Mouse (Mus musculus): Measurements from ENCODE around the gene Gys1. TPM values are rescaled to one million over a fixed set of nuclear protein-coding genes. Genes with fewer than 3 reads are reported as not detected.
"Not testable (repeated sequence)": the region's sequence is repeated elsewhere in the genome, so short reads cannot be mapped to it uniquely, and the experiment has no call there.

The Gys1 gene
- polyA plus RNA-seq, 2 experiments, result 2.8 to 3.2 TPM

DNA sequence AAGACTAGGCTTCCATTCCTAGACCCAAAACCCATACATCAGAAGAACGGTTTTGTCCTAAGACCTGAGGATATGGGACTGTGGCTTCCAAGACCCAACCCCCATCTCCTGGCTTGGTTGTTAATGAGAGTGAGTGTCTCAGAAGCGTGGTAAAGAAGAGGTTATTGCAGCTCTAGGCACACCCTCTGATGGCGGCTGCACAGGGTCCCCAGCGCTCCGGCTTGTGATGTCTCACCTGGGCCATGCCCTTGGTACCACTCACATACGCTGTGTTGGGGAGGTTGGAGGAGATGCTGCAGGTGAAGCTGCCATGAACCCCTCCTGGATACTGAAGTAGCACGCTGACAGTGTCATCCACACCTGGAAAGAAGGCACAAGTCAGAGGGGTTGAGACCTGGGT lies 44.1 kb downstream of the Gys1 start:
- no peak for TF ChIP-seq CTCF (IDR thresholded peaks at IDR 0.05; ENCODE audit: low read depth)
- TF ChIP-seq EP300 (IDR thresholded peaks at IDR 0.05; ENCODE audit: low read depth), result no peak
- 87% methylated on average over 7 of the region's 7 CpGs for WGBS (ENCODE audit: insufficient replicate concordance)
- H3K9ac ChIP-seq (replicated peaks), result no peak overlapping the region
- no peak overlapping the region for H3K4me2 ChIP-seq (ENCODE audit: low read depth)
- ATAC-seq (ENCODE audit: insufficient read depth) (no peak), DNase-seq (ENCODE audit: low read depth in 3 of 3, low spot score in 3 of 3) (no peak)
- no peak overlapping the region for H3K4me3 ChIP-seq (ENCODE audit: insufficient read depth in 1 of 2, low read depth in 2 of 2, low read length in 2 of 2)
- no peaks in the 10 kb centered on the region for H3K27me3 ChIP-seq (ENCODE audit: control insufficient read depth, insufficient read depth, low read length)
- no peaks in the 10 kb centered on the region for H3K36me3 ChIP-seq (replicated peaks; ENCODE audit: control insufficient read depth, insufficient read depth, low read depth)
- H3K9me3 ChIP-seq (ENCODE audit: control insufficient read depth, low read length), result no peaks in the 10 kb centered on the region
- H3K4me1 ChIP-seq (replicated peaks; ENCODE audit: control insufficient read depth in 2 of 2, insufficient read depth in 2 of 2, low read length in 1 of 2), result peaks cover 10 to 22% of the 10 kb centered on the region in 2 experiments
- H3K27ac ChIP-seq, result no peak overlapping the region

DNA sequence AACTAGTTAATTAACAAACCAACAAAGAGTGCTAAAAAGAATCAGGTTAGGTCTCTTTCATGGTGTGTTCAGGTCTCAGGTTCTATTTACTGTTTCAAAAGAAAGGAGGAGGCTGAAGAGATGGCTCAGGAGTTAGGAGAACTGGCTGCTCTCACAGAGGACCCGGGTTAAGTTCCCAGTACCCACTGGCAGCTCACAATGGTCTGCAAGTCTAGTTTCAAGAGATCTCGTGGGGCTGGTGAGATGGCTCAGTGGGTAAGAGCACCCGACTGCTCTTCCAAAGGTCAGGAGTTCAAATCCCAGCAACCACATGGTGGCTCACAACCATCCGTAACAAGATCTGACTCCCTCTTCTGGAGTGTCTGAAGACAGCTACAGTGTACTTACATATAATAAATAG lies 45.7 kb downstream of the Gys1 start:
- WGBS (ENCODE audit: insufficient replicate concordance), result 66% methylated on average over 3 of the region's 4 CpGs
- H3K9me3 ChIP-seq (ENCODE audit: control insufficient read depth, low read length); H3K4me3 ChIP-seq (ENCODE audit: insufficient read depth in 1 of 2, low read depth in 2 of 2, low read length in 2 of 2); ATAC-seq (ENCODE audit: insufficient read depth); H3K27ac ChIP-seq; H3K4me2 ChIP-seq (ENCODE audit: low read depth); H3K36me3 ChIP-seq (replicated peaks; ENCODE audit: control insufficient read depth, insufficient read depth, low read depth); H3K27me3 ChIP-seq (ENCODE audit: control insufficient read depth, insufficient read depth, low read length); DNase-seq (ENCODE audit: low read depth in 3 of 3, low spot score in 3 of 3); H3K9ac ChIP-seq (replicated peaks): not testable (repeated sequence)
- H3K4me1 ChIP-seq (replicated peaks; ENCODE audit: control insufficient read depth in 2 of 2, insufficient read depth in 2 of 2, low read length in 1 of 2), result peaks cover 7 to 17% of the 10 kb centered on the region in 2 experiments

DNA sequence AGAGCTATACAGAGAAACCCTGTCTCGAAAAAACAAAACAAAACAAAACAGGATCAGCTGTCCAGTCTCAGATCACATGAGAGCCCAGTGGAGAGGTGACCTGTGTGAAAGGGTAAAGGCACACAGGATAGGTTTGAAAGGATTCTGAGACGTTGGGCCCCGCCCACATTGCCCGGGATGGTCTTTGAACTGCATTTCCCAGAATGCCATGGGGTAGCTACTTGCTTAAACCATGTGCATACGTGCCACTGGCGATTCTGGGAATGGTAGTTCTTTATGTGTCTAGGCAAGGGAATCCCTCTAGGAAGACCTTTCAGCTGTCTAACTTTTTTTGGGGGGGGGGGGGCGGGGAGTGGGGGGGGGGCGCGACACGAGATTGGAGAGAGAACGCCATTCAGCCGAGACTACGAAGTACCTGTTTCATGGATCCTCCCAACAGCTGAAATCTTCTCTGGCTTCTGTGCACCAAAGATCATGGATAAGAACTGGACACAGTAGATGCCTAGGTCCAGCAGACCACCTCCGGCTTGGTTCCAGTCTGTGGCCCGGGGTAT lies 46.8 kb downstream of the Gys1 start, which contains the start of gene Tulp2:
TSS of gene Tulp2 (plus strand) at position 504 of the 554 bp plus-strand sequence.
- Histone ChIP-seq H3K4me3 (ENCODE audit: insufficient read depth in 1 of 2, low read depth in 2 of 2, low read length in 2 of 2) (no peak within 1 kb of the TSS), H3K9me3 (ENCODE audit: control insufficient read depth, low read length) (no peaks in the 10 kb centered on the region), H3K4me1 (replicated peaks; ENCODE audit: control insufficient read depth in 2 of 2, insufficient read depth in 2 of 2, low read length in 1 of 2) (peaks cover 7 to 15% of the 10 kb centered on the region in 2 experiments; a peak in 3 of 4 replicates), H3K9ac (replicated peaks) (no peak within 1 kb of the TSS), H3K27ac (no peak within 1 kb of the TSS), H3K36me3 (replicated peaks; ENCODE audit: control insufficient read depth, insufficient read depth, low read depth) (no peaks in the 10 kb centered on the region), H3K4me2 (ENCODE audit: low read depth) (no peak within 1 kb of the TSS), H3K27me3 (ENCODE audit: control insufficient read depth, insufficient read depth, low read length) (no peaks in the 10 kb centered on the region)
- ATAC-seq (ENCODE audit: insufficient read depth) (peak; percentile 72), DNase-seq (ENCODE audit: low read depth in 3 of 3, low spot score in 3 of 3) (peak in 1 of 3 experiments; percentile 51)
- 34% methylated on average over 15 of the region's 15 CpGs for WGBS (ENCODE audit: insufficient replicate concordance)
- TF ChIP-seq CTCF (IDR thresholded peaks at IDR 0.05; ENCODE audit: low read depth), result no peak
- TF ChIP-seq EP300 (IDR thresholded peaks at IDR 0.05; ENCODE audit: low read depth), result no peak

DNA sequence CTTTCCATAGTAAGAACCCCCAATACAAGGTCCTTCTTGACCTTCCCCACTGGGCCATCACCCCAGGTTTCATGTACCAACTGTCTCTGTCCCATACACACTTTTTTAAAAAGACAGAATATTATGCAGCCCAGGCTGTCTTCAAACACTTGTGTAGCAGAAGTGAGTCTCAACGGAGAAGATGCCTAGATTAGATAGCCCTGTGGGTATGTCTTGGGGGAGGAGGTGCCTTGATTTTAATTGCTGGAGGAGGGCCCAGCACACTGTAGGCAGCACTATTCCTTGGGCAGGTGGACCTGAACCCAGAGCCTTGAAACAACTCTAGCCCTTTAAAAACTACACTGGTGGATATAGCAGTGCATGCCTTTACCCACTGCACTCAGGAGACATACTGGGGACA lies 47.5 kb downstream of the Gys1 start:
- ATAC-seq (ENCODE audit: insufficient read depth), result no peak
- Histone ChIP-seq H3K27ac (no peak overlapping the region), H3K4me1 (replicated peaks; ENCODE audit: control insufficient read depth in 2 of 2, insufficient read depth in 2 of 2, low read length in 1 of 2) (peaks cover 10 to 20% of the 10 kb centered on the region in 2 experiments; a peak in 3 of 4 replicates), H3K4me3 (ENCODE audit: insufficient read depth in 1 of 2, low read depth in 2 of 2, low read length in 2 of 2) (no peak overlapping the region), H3K4me2 (ENCODE audit: low read depth) (no peak overlapping the region), H3K9me3 (ENCODE audit: control insufficient read depth, low read length) (no peaks in the 10 kb centered on the region), H3K9ac (replicated peaks) (no peak overlapping the region), H3K36me3 (replicated peaks; ENCODE audit: control insufficient read depth, insufficient read depth, low read depth) (no peaks in the 10 kb centered on the region), H3K27me3 (ENCODE audit: control insufficient read depth, insufficient read depth, low read length) (no peaks in the 10 kb centered on the region)
- no peak for TF ChIP-seq EP300 (IDR thresholded peaks at IDR 0.05; ENCODE audit: low read depth)
- TF ChIP-seq CTCF (IDR thresholded peaks at IDR 0.05; ENCODE audit: low read depth), result no peak
- DNase-seq (ENCODE audit: low read depth in 3 of 3, low spot score in 3 of 3), result no peak
- 9% methylated on average over 1 of the region's 1 CpGs for WGBS (ENCODE audit: insufficient replicate concordance)

DNA sequence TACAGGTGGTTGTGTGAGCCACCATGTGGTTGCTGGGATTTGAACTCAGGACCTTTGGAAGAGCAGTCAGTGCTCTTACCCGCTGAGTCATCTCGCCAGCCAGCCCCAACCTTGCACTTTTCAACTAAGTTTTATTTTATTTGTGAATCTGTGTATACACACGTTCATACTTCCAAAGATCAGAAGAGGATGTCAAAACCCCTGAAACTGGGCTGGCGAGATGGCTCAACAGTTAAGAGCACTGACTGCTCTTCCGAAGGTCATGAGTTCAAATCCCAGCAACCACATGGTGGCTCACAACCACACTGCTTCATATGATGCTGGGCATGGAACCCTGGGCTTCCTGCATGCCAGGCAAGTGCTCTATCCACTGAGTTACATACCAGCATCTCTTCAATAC lies 50.3 kb downstream of the Gys1 start:
- ATAC-seq (ENCODE audit: insufficient read depth); H3K9ac ChIP-seq (replicated peaks); H3K36me3 ChIP-seq (replicated peaks; ENCODE audit: control insufficient read depth, insufficient read depth, low read depth); H3K27ac ChIP-seq; H3K4me3 ChIP-seq (ENCODE audit: insufficient read depth in 1 of 2, low read depth in 2 of 2, low read length in 2 of 2); H3K27me3 ChIP-seq (ENCODE audit: control insufficient read depth, insufficient read depth, low read length); H3K4me2 ChIP-seq (ENCODE audit: low read depth); H3K9me3 ChIP-seq (ENCODE audit: control insufficient read depth, low read length); DNase-seq (ENCODE audit: low read depth in 3 of 3, low spot score in 3 of 3): not testable (repeated sequence)
- peaks cover 22 to 35% of the 10 kb centered on the region in 2 experiments for H3K4me1 ChIP-seq (replicated peaks; ENCODE audit: control insufficient read depth in 2 of 2, insufficient read depth in 2 of 2, low read length in 1 of 2)
- WGBS (ENCODE audit: insufficient replicate concordance), result 79% methylated on average over 5 of the region's 5 CpGs
